Mouse (Mus musculus) gastrocnemius, adult 18-20 months (tissue): ENCODE results near the gene Tnpo1. TPM values are rescaled to one million over a fixed set of nuclear protein-coding genes. Genes with fewer than 3 reads are reported as not detected.

ENCODE experiments used
- DNase-seq: peaks from one replicate; pipeline ENCODE4 v3.0.0; 2021; ENCODE audit warnings: low spot score
- total RNA-seq, 2 experiments: library from RNA; stranded (reverse); gene quantifications; 2 replicates each; pipeline ENCODE4 v1.2.3; 2021

Tnpo1 gene
- total RNA-seq, 2 experiments from 2014 or later: 26.9 to 36.5 TPM

DNA sequence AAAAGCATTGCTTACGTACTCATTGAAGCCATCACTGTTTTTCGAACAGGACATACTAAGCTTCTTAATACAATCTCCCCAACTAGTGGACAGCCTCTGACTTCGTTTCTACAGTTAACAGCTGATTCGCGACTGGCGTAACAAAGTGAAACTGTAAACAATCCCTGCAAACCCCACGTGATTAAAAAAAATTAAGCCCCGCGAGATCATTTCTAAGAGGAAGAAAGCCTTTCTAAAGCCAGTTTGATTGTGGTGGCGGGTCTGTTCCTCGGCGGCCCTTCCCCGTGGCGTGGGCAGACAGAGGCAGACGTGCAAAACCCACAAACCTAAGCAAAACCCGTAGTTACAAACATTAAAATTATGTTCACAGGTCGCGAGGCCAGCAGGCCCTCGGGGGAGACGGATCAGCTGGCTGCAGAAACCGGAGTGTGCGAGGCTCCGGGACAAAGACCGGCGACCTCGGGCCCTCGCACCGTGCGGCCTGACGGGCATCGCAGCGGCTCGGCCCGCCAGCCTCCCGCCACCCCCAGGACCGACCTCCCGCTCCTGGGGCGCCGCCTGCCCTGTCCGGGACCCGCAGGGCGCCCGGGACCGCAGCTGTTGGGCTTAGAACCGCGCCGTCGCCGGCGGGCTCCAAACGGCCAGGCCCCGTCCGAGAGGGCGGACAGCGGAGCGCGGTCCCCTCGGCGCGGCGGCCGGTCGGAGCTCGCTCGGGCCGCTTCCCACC, 535 bp downstream of the Tnpo1 start:
- peak; percentile 68 for DNase-seq

DNA sequence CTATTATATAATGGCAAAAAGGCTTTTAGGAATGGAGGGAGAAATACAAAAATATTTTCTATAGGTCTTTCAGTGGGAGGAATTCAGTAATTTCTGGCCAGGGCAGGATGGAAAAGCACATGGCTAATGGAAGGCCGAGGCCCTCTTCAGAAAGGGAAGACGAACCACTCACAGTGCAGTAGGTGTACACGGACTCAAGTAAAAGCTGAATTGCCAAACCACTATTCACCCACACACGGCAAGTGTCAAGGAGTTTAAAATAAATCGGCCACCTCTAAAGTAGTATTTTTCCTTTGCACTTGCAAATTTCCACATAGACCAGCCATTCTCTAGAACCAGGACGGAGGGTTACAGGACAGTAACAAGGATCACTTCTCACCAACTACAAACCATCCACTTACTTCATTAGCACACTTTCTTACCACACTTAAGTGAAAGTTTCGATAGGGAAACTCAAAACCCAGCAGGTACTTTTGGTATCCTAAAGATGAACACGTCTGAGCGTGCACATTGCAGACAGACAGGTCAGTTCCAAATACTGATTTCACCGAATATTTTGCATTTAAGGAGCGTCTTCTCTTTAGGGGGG, 1.2 kb downstream of the Tnpo1 start:
- no peak for DNase-seq

DNA sequence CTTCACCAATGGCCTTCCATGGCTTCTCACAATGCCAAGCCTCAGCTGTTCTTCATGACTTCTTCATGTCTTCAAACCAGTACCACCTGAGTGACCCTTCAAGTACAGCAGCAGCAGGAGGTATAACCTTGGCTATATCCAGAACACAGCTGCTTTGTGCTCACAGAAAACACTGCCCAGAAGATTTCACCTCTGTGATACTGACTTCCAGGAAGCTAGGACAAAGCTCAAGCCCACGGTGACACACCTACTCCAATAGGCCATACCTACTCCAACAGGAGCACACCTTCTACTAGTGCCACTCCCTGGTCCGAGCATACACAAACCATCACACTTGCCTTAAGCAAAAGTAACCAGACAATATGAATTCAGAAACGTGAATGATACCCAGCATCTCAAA, 3.4 kb downstream of the Tnpo1 start:
- DNase-seq: no peak

DNA sequence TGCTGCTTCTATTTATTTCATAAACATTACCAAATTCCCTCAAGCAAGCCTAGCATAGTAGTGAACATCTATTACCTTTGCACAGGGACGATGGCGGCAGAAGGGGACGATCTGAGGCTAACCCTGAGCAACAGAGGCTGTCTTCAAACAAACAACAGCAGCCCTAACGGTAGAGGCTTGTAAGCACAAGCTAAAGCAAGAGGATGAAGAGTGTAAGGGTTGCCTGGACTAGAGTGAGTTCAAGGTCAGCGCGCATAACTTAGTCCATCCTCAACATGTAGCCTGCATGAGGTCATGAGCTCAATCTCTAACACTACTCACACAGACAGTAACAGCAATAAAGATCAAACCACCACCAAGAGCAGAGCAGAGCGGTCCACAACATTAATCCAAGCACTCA, 4.9 kb downstream of the Tnpo1 start:
- DNase-seq: no peak

DNA sequence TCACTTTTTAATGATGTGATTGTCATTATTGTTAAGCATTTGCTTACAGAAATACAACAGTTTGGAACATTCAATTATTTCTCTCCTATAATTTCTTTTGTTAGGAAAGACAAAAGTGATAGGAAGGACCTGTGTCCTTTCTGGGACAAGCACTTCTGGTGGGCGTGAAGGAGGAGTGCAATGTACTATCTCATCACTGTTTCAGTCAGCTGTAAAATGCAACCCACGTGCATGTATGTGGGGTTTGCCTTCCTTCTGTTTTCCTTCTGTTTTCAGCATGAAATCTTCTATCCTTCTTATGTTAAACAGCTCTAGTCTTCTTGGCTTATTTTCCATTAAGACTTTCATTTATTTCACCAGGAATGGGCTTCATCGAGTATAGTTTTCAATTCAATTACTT, 5.9 kb downstream of the Tnpo1 start:
- no peak for DNase-seq

DNA sequence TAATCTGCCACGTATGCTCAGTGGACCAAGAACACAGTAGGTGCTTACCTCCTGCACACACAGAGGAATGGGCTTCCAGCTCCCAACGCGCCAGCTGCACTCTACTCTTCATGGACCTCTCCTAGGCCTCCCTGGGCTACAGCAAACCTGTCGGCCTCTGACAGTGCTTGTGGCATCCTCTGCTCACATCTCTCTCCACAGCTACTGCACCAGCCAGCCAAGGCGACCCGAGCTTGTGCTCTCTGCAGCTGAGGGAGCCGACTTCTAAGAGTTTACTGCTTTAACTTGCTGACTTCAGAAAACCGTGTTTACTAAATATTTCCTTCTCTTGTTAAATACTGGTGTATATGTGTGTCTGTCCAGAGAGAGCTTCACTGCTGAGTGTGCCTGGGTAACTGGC, 6.5 kb downstream of the Tnpo1 start:
- no peak for DNase-seq

DNA sequence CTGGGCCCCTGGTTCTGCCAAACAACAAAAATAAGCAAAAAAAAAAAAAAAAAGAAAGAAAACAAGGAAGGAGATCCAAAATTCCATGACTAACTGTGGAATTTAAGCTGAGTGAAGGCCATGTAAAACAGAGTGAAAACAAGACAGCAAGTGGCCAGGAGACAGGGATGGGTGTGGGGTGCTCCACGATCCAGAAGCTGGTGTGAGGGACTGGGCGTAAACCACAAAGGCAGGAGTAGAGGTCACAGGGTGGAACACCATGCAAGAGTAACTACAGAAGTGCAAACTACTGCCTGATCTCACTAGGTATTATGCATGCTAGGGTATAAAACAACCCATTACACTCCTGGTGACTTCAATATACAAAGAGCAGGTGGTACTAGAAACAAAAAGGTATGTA, 8.3 kb downstream of the Tnpo1 start:
- DNase-seq: peak; percentile 46

DNA sequence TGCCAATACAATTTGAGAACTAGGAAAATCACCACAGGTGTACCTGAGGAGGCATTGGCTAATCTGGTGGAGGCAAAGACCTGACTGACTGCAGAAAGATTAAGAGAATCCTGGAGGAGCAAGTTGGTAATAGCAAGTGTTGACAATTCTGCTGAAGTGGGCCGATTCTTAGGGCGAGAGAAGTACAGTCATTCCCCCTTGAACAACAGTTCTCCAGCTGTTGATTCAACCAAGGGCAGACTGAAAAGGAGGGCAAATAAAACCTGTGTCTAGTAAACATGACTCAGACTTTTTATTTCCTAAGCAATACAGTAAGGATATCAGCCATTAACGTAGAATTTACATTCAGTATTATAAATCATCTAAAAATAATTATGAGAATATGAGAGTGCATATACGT, 10.6 kb downstream of the Tnpo1 start:
- no peak for DNase-seq

DNA sequence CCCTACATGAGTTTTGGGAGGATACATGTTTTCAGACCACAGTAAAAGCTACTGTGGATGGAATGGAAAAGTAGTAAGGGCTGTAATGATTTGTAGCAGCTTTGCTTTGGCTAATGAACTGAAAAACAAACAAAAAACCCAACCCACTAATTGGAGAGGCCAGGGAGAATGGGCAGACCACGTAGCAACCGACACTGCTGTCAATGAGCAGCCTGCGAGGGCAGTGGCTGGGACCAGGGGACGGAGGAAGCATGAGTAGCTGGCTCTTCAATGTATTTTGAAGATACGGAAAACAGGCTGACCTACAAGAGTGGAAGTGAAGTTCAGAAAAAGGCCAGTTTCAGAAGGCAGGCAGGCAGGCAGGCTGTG, 11.4 kb downstream of the Tnpo1 start:
- DNase-seq: no peak

DNA sequence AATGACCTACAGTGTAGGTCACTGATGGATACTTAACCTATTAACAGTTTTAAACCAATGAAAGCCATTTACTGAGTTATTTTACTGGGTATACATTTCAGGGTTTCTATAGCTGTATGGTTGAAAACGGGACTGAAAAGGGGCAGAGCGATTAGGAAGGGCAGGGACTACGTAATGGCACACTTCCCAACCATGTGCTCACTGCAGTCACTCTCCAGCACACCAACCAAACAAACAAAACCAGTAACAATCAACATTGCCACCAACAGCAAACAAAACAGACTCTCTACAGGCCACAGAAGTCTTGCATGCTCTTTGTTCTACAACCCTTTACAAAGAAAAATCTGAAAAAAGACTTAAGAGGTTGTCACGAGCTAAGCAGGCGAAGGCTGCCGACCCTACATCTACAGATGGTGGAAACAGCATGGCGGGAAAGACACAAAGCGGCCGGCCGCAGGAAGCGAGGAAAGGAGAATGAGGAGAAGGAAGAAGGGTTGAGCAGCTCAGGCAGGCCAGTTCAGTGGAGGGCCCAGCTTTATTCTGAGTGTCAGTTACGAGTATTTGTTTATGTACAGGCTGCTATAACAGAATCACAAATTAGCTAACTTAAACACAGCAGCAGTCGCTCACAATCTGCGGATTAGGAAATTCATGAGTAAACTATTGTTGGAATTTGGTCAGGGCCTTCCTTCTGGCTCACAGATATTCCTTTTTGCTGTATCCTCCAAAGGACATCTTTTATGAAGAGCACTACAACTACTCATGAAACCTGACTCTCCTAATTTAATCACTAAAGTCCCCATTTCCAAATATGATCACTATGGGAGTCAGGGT, 12.0 kb downstream of the Tnpo1 start:
- DNase-seq: no peak

DNA sequence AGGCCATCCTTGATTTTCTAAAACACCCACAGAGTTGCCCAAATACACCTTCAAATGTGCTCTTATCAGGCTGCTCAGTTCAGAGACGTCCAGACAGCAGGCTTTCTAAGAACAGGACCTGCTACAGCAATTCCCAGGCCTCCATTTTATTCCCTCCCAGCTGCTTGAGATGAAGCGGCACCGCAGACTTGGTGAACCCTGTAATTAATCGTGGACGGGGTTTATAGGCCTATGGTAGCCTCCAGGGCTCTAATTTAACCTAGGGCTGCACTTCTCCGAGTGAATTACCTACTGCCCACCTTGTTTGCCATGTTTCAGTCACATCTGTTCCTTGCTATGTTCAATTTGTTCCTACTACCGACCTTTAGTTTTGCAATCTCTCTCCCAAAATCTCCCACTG, 13.0 kb downstream of the Tnpo1 start:
- no peak for DNase-seq

DNA sequence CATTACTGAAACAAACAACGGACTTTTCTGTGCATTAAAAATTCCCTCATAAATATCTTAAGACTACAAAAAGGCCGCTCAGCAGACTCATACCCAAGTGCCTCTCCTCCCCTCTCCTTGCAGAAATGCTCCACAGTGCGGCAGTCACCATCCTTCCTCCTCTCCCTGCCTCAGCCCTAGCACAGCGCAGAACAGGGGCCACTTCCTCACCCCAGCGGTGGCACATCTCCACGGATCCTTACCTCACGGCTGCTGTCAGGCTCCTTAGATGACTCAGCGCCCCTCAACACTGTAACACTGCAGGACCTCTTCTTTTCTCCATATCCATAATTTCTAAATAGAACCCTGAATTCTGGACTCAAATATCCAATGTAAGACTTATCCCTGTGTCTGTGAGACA, 13.6 kb downstream of the Tnpo1 start:
- DNase-seq: no peak

DNA sequence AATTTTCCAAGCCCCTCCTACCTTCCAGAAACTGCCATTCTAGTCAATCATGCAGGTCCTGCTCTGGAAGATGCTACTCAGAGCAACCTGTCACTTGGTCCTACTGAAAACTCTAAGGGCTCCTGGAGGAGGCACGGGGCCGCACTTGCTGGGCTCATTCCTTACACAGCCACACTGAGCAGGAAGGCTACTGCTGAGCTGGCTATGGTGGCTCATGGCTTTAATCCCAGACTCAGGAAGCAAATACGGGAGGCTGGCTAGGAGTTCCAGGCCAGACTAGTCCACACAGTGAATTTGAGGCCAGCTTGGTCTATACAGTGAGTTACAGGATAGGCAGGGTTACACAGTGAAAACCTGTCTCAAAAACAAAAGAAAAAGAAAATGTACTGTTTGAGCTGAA, 15.4 kb downstream of the Tnpo1 start:
- no peak for DNase-seq

DNA sequence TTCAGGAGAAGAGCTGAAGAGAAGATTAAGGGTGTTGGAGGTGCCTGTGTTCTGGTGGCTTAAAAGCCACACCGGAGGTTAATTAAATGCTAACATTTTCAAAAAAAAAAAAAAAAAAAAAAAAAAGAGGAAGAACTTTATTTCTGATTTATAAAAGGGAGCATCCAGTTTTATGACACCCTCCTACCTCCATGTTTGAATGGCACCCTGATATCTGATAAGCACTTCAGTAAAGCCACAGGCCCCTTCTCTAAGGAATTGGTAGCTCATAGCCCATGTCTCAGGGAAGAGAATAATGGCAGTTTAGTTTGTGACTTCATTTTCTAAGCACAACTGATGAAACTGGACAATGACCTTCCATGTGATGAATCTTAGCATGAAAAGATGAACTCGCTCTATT, 21.6 kb downstream of the Tnpo1 start:
- no peak for DNase-seq

DNA sequence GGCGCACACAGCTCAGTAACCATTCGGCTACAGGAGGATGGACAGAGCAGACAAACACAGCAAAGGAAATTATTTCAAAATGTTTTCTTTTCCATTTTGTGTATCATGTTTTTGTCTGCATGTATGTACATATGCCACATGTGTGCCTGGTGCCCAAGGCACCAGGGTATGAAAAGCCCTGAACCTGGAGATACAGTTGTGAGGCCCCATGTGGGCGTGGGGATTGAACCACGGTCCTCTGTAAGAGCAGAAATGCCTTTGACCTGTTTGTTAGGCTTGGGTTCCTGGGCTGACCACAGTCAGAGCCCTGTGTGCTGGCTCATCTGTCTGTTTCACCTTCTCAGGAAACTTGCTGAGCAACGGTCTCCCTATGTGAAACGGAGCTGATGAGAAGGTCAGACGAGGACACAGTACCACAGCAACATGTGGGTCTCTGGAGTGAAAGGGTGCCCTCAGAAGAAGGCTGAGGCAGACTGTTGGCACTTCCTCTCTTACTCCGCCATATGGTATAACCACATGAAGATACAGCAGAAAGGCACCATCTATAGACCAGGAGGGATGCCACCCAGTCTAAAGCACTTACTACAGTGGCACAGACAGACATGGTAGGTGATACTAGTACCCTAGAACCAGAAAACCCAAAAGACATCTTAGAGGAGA, 23.7 kb downstream of the Tnpo1 start:
- no peak for DNase-seq

DNA sequence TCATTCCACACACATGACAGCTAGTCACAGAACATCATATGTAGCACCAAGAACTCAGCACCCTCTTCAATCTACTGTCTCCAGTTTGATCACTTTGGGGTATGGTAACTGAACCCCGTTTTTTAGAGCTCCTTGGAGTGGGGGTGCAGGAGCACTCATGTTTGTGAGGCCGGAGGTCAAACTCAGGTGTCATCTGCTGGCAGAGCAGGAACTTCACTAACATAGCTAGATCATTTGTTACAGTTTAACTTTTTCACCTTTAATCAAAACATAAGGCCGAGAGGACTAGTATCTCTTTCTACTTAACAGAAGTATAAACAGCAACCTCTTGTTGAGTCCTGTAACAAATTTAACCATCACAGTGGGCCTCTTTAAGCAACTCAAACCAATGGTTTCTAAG, 26.6 kb downstream of the Tnpo1 start:
- DNase-seq: no peak

DNA sequence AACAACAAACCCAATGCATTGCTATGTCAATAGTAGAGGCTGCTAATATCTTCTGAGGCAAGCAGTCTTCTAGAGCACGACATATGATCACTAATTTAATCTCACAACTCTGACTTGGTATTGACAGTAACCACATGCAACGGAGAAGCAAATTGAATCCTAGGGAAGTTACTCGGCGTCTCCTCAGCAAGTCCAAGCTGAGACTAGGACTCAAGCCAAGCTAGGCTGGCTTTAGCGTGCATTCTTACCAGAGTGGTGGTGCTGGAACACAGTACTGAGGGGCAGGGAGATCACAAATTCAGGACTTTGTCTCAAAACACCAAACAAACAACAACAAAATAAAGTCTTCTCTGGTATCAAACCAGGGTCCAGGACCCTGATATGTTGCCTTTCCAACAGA, 28.6 kb downstream of the Tnpo1 start:
- peak; percentile 68 for DNase-seq

DNA sequence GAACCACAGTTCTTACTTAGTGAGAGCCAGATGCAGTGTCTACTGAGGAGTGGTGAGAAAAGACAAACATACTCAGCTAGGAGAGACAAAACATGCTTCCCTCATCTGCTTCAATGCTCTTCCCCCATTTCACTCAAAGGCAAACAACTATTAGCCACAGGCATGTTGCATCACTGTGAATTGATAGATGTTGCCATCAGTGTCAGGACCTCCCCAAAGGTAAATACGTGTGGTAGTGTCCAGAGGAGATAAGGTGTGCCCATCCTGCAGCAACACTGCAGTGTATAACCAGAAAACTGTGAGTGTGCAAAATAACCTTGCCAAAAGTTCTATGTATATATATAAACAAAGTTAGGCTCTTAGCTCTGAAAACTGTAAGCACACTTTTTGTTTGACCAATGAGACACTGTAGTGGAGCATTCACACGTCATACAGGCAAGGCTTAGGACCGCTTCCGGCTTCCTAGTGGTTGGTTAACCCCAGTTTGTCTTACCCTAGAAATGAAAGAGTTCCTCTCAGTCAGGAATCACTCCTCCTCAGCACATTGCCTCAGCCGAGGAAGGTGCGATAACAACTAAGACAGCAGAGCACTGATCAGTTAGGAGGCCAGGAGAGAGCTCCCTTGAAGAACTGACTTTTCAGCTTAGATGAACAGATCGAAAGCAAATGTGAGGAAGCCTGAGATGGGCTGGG, 29.6 kb downstream of the Tnpo1 start:
- DNase-seq: no peak

DNA sequence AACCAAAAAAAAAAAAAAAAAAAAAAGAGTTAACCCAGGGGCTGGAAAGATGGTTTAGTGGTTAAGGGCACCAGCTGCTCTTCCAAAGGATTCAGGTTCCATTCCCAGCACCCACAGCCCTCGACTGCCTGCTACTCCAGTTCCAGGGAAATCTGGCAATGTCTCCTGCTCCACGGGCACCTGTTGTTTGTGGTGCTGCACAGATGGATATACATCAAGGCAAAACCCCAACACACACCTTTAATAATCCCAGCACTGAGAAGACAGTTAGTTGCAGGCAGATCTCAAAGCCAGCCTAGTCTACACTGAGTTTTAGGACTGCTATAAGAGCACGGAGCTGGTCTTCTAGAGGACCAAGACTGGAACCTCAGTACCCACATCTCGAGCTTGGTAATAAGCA, 30.2 kb downstream of the Tnpo1 start:
- DNase-seq: no peak

DNA sequence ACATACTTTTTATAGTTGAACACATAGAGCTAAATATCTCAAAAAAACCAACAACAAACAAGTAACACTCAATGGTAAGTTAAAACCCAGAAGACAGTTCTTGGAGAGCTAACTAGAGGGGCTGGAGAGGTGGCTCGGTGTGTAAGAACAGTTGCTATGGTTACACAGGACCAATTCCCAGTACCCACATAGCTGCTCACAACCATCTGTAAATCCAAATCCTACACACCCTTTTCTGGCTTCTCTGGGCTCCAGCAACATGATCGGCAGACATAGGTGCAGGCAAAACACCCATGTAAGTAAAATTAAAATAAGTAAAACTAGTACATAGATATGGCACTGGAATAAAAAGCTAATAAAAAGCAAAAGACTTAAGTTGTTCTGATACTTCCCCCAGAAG, 31.3 kb downstream of the Tnpo1 start:
- DNase-seq: no peak

DNA sequence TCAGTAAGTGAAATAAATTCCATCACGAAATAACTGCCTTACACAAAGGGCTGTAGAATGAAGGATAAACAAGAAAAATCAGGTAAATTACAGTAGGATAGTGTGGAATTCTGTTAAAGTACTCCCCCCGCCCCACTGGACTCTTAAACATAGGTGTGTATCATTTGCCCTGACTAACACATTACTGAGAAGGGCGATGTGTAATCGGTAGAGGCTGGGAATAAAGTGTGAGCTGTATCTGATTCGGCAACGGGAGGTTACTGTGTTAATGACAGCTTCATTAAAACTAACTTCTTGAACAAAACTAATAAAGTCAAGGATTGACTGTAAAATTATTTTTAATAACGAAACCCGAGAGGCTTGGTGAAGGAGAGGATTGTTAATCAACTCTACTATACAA, 34.7 kb downstream of the Tnpo1 start:
- DNase-seq: no peak

DNA sequence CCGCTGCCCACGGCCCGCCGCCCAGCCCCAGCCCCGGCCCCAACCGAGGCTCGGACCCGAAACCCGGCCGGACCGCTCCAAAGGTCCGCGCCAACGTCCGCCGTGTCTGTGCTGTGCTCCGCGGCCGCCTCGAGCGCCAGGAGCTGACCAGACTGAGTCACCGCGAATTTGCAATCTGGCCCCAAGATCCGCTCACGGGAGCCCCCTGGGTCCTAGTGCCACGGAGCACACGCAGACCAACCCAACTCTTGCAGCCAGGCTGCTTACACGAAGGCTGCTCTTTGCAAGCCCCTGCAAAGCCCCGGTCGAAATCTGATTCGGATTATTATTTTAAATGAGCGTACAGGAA, 35.3 kb downstream of the Tnpo1 start:
- peak; percentile 87 for DNase-seq
